Mouse (Mus musculus) forebrain, embryonic 15.5 days (tissue): ENCODE data around the gene Adcy6. TPM values are rescaled to one million over a fixed set of nuclear protein-coding genes. Genes with fewer than 3 reads are reported as not detected.
A peak's percentile ranks its signal among the peaks of the same experiment; 100 is the strongest.

Experiments
- ATAC-seq: fragments of 200-750 bp; cut with Nextera tagmentation; replicated peaks from 2 replicates; pipeline ENCODE4 v1.8.0; 2017; ENCODE audit warnings: mild to moderate bottlenecking, moderate TSS enrichment, moderate library complexity
- H3K27ac ChIP-seq: fragments of 300-500 bp; sonication (generic); replicated peaks from 2 replicates; pipeline ENCODE4 v1.5.1; 2015; ENCODE audit warnings: mild to moderate bottlenecking, inconsistent platforms
- H3K27me3 ChIP-seq: fragments of 300-500 bp; sonication (generic); 2 replicates; pipeline ENCODE4 v1.6.1; 2015; ENCODE audit warnings: inconsistent platforms
- H3K36me3 ChIP-seq: fragments of 300-500 bp; sonication (generic); 2 replicates; pipeline ENCODE4 v1.6.1; 2015; ENCODE audit warnings: mild to moderate bottlenecking, inconsistent platforms
- H3K4me1 ChIP-seq: fragments of 300-500 bp; sonication (generic); 2 replicates; pipeline ENCODE4 v1.6.1; 2015; ENCODE audit warnings: inconsistent platforms
- H3K4me2 ChIP-seq: fragments of 300-500 bp; sonication (generic); replicated peaks from 2 replicates; pipeline ENCODE4 v1.6.1; 2015; ENCODE audit warnings: mild to moderate bottlenecking, inconsistent platforms
- H3K4me3 ChIP-seq: fragments of 300-500 bp; sonication (generic); 2 replicates; pipeline ENCODE4 v1.5.1; 2015; ENCODE audit warnings: mild to moderate bottlenecking, inconsistent platforms
- H3K9ac ChIP-seq: fragments of 300-500 bp; sonication (generic); replicated peaks from 2 replicates; pipeline ENCODE4 v1.6.1; 2015; ENCODE audit warnings: mild to moderate bottlenecking, inconsistent platforms
- H3K9me3 ChIP-seq: fragments of 300-500 bp; sonication (generic); 2 replicates; pipeline ENCODE4 v1.6.1; 2016; ENCODE audit warnings: inconsistent platforms
- WGBS: fragments of 180-500 bp; shearing (Covaris S2); methylation state at CpG from one replicate; pipeline ENCODE4 v1.1.7; 2015; ENCODE audit warnings: mixed read lengths; 5-methylcytosine and 5-hydroxymethylcytosine counted together
- polyA plus RNA-seq: library from polyadenylated mRNA; unstranded; fragments of >200 nt; fragmentation: Nextera tagmentation; extraction: Ambion mirVana; gene quantifications from 2 replicates; pipeline ENCODE4 v1.2.1, GENCODE M21; 2015

Gene Adcy6
- polyA plus RNA-seq, result 12.5 and 13.8 TPM in 2 replicates

DNA sequence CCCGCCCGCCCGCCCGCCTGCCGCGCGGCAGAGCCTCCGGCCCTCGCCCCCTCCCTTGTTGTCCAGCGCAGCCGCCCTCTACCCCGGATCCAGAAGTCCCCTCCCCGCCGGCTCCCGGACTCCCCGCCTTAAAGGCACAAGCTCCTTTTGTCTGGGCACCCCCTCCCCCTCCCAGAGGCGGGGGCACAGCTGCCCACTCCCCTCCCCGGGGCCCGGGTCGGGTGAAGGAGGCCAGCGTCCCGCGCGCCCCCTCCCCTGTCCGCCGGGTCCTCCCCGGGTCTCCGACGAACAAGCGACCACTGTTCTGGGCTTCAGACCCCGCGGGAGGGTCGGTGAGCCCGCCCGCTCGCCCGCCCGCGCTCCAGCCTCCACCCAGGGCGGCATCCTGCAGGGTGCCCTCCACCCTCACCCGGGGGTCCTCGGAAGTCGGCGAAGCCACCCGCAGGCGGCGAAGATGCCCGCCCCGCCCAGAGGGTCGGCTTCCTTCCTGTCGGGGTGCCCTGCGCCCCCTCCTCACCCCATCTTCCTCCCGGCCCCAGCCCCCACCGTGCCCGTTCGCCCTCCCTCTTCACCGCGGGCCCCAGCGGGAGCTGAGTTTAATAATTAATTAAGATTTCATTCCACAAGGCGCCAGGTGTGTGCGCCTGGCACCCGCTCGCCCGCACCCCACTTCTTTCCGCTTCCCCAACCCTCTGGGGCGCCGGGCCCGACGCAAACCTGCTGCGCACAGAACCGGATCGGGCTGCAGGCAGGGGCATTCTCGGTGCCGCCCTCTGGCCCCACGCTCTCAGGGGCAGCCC is at the start of gene Adcy6:
Gene Adcy6 (minus strand): TSS at position 746 of the 800 bp plus-strand sequence.
- ATAC-seq, result peak; percentile 87
- Histone ChIP-seq H3K27ac (peak within 1 kb of the TSS; percentile 79), H3K36me3 (no peaks in the 10 kb centered on the region), H3K4me3 (peak within 1 kb of the TSS; percentile 83), H3K4me1 (peaks cover 29% of the 10 kb centered on the region), H3K9me3 (no peaks in the 10 kb centered on the region), H3K9ac (peak within 1 kb of the TSS; percentile 92), H3K27me3 (no peaks in the 10 kb centered on the region), H3K4me2 (peak within 1 kb of the TSS; percentile 90)
- under 1% methylated on average over 72 of the region's 75 CpGs for WGBS

DNA sequence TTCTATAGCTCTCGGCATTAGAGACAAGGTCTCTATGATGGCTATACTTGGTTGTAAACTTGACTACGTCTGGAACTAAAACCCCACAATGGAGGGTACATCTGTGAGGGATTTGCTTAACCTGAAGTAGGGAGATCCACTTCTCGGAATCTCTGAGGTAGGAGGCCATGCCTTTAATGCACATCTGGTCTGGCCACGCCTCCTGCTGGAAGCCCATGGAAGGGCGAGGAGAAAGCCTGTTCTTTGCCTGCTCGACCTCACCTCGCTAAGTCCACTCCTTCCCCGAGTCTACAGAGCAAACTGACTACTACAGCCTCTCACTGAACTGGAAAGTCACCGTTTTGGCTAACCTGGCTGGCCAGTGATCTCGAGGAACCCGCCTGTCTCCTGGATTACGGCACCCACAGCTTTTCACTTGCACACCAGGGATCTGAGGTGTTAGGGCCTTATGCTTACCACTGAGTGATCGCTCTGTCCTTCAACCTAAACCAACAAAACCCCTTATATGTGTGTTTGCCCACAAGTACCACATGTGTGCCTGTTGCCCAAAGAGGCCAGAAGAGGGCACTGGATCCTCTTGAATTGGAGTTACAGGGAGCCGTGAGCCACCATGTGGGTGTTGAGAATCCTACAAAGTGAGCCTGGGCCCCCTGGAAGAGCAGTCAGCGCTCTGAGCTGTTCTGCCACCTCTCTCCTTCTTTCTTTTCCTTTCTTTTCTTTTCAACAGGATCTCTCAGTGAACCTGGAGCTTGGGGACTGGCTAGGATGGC is 47.3 kb upstream of the Adcy6 start:
- Histone ChIP-seq H3K27me3 (no peaks in the 10 kb centered on the region), H3K36me3 (peaks cover 54% of the 10 kb centered on the region), H3K4me3 (no peak overlapping the region), H3K4me1 (peaks cover 14% of the 10 kb centered on the region), H3K9ac (no peak overlapping the region), H3K4me2 (no peak overlapping the region), H3K9me3 (no peaks in the 10 kb centered on the region), H3K27ac (no peak overlapping the region)
- no peak for ATAC-seq
- 81% methylated on average over 15 of the region's 15 CpGs for WGBS

DNA sequence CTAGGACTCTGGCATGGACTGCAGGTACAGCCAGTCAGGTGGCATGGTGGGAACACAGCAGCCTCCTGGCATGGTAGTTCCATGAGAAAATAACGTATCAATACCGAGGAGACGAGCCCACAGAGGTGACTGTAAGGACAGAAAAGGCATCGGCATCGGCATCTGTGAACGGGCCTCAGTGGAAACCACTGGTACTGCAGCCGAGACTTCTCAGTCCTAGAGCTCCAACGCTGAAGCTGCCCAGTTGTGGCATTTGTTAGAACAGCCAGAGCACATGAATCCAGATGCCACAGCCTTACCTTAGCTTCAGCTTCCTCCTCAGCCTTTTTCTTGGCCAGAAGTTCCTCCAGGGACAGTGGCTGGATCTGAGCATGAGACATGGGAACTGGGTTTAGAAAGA is 42.3 kb upstream of the Adcy6 start:
- H3K36me3 ChIP-seq, result peaks cover 89% of the 10 kb centered on the region
- WGBS, result 95% methylated on average over 8 of the region's 8 CpGs

DNA sequence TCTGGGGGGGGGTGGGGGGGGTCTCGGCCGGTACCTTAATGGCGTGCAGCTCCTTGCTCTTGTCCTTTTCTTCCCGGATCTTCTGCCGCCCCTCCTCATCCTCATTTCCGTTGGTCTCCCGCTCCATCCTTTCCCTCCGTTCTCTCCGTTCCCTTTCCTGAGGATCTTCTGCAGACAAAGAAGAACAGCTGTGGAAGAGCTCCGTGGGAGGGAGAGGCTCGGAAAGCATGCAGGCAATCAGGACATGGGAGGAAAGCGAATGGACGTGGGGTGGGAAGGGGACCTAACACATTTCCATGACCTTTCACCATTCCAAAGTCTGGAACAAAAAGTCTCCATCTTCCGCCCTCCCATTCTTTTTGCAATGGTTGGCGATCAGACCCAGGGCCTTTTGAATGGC is 41.6 kb upstream of the Adcy6 start:
- no peak for ATAC-seq

More for the DNA sequence above, 42.3 kb upstream of the Adcy6 start:
- Histone ChIP-seq H3K4me1 (no peaks in the 10 kb centered on the region), H3K9me3 (no peaks in the 10 kb centered on the region), H3K27ac (no peak overlapping the region), H3K27me3 (no peaks in the 10 kb centered on the region), H3K4me3 (no peak overlapping the region), H3K9ac (no peak overlapping the region), H3K4me2 (no peak overlapping the region)
- ATAC-seq, result no peak

DNA sequence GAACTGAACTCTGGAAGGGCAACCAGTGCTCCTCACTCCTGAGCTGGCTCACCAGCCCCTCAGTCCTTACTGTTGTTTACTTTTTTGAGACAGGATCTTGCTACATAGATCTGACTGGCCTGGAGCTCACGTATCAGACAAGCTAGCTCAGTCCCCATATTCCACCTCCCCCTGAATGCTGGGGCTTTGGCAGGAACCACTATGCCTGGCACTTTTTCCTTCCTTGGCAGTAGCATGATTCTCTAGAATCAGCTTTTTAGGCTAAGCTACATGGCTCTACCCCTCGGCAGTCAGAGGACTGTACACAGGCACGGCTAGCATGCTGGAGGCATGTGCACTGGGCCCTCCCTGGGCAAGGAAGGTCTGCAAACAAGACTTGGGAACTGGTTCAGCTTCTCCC is 38.2 kb upstream of the Adcy6 start:
- no peaks in the 10 kb centered on the region for H3K4me1 ChIP-seq
- no peak for ATAC-seq
- H3K36me3 ChIP-seq, result peaks cover 94% of the 10 kb centered on the region
- no peaks in the 10 kb centered on the region for H3K9me3 ChIP-seq
- H3K4me3 ChIP-seq, result no peak overlapping the region
- no peak overlapping the region for H3K27ac ChIP-seq
- WGBS, result 91% methylated on average over 3 of the region's 3 CpGs
- no peak overlapping the region for H3K4me2 ChIP-seq
- no peak overlapping the region for H3K9ac ChIP-seq
- no peaks in the 10 kb centered on the region for H3K27me3 ChIP-seq

More for the DNA sequence above, 41.6 kb upstream of the Adcy6 start:
- H3K27me3 ChIP-seq, result no peaks in the 10 kb centered on the region
- no peak overlapping the region for H3K4me3 ChIP-seq
- no peaks in the 10 kb centered on the region for H3K4me1 ChIP-seq
- H3K27ac ChIP-seq, result no peak overlapping the region
- no peak overlapping the region for H3K4me2 ChIP-seq
- H3K36me3 ChIP-seq, result peaks cover 88% of the 10 kb centered on the region
- 93% methylated on average over 15 of the region's 15 CpGs for WGBS
- no peak overlapping the region for H3K9ac ChIP-seq
- no peaks in the 10 kb centered on the region for H3K9me3 ChIP-seq

DNA sequence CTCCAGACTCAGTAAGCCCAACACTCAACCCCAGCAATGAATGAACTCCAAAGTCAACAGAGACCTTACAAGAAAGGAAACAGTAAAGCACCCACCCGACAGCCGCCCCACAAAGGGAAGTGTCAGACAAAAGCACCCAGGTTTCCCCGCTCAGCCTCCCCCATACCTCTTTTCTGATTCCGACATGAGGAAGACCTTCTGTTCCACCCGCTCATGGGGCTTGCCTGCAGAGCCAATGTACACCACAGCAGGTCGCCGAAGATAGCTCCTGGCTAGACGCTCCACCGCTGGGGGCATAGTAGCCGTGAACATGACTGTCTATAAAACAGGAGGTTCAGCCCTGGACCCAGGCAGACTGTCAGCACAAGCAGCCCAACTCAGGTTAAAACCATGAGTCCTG is 37.4 kb upstream of the Adcy6 start:
- Histone ChIP-seq H3K9ac (no peak overlapping the region), H3K36me3 (peaks cover 94% of the 10 kb centered on the region), H3K27ac (no peak overlapping the region), H3K27me3 (no peaks in the 10 kb centered on the region), H3K4me2 (no peak overlapping the region), H3K9me3 (no peaks in the 10 kb centered on the region), H3K4me1 (no peaks in the 10 kb centered on the region), H3K4me3 (no peak overlapping the region)
- 89% methylated on average over 10 of the region's 10 CpGs for WGBS
- ATAC-seq, result no peak

DNA sequence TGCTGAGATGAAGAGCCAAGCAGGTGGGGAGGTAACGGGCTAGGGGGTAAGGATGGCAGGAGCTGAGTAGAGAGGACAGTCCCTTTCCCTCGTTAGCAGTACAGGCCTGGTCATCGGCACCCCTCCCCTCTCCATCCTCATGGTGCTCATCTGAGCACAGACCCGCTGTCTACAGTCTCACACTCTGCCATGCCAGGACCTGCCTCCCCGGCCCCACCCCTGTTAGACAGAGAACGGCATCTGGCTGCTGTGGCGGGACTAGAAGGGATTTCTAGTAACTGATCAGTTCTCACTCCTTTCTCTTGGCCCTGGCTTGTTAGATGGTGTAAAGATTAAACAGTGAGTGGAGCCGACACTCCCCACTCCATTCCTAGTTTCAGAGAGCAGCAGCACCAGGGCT is 36.9 kb upstream of the Adcy6 start:
- H3K9me3 ChIP-seq, result no peaks in the 10 kb centered on the region
- no peak overlapping the region for H3K4me3 ChIP-seq
- H3K4me2 ChIP-seq, result no peak overlapping the region
- H3K27ac ChIP-seq, result 0 out of 2 replicates have a peak overlapping the region, but pooled peaks have one; percentile 31
- no peaks in the 10 kb centered on the region for H3K4me1 ChIP-seq
- no peak for ATAC-seq
- peaks cover 94% of the 10 kb centered on the region for H3K36me3 ChIP-seq
- H3K27me3 ChIP-seq, result no peaks in the 10 kb centered on the region
- WGBS, result 67% methylated on average over 7 of the region's 8 CpGs
- no peak overlapping the region for H3K9ac ChIP-seq

DNA sequence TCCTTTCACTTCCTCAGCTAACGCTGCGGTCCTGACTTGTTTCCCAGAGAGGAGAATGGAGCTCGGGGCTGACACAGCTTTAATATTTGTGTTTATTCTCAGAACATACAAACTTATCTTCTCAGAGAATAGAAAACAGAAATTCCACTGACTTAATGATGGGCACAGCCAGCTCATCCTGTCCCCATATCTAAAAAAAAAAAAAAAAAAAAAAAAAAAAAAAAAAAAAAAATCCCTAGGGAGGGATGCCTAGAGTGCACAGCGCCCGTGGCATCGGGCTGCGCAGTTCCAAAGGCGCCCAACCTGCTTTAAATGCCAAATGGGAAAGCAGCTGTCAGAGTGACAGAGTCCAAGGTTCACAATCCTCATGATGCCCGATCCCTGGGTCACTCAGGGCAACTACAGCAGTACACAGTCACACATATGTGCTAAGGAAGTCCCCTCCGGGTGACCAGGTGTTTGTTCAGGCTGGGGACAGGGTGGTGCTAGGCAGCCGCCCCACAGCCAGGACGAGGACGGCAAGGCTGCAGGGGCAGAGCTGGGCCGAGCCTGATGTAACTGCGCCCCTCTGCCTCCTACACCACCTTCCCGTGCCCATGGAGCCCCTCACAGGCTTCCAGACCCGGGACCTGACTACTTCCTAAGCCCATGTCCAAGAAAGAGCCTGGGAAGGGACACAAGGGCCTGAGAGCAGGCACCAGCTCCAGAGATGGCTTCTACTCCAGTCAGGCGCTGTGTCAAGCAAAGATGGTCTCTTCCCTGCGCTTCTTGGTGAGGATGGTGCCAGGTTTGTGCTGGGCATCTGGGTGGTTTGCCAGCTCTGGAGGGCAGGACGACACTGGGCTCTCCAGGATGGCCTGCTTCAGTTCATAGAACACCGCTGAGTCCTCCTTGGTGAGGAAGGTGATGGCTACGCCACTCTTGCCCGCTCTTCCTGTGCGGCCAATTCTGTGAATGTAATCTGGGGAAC is 35.5 kb upstream of the Adcy6 start:
- 94% methylated on average over 24 of the region's 24 CpGs for WGBS
- H3K27me3 ChIP-seq, result no peaks in the 10 kb centered on the region
- peaks cover 94% of the 10 kb centered on the region for H3K36me3 ChIP-seq
- H3K4me3 ChIP-seq, result no peak overlapping the region
- no peak overlapping the region for H3K4me2 ChIP-seq
- H3K4me1 ChIP-seq, result no peaks in the 10 kb centered on the region
- no peak overlapping the region for H3K27ac ChIP-seq
- 0 out of 2 replicates have a peak, but pooled peaks have one; percentile 27 for ATAC-seq
- no peak overlapping the region for H3K9ac ChIP-seq
- H3K9me3 ChIP-seq, result no peaks in the 10 kb centered on the region

DNA sequence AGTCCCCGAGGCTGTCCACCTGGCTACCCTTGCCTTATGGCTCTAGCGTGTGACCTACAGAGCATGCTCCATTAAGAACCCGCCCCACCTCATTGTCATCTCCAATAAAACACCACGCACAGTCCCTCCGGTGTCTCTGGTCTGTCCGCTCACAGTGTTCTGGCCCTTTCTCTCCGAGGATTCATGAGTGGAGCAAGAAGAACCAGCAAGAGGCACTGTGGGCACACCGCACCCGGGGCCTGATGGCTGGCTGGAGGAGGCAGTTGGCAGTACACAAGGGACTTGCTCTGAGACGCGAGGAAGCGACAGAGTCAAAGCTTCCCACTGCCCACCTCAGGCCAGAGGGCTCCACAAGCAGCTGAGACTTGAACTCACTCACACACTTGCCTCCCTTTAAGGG is 34.5 kb upstream of the Adcy6 start:
- WGBS, result 87% methylated on average over 12 of the region's 12 CpGs
- Histone ChIP-seq H3K9ac (no peak overlapping the region), H3K27me3 (no peaks in the 10 kb centered on the region)

DNA sequence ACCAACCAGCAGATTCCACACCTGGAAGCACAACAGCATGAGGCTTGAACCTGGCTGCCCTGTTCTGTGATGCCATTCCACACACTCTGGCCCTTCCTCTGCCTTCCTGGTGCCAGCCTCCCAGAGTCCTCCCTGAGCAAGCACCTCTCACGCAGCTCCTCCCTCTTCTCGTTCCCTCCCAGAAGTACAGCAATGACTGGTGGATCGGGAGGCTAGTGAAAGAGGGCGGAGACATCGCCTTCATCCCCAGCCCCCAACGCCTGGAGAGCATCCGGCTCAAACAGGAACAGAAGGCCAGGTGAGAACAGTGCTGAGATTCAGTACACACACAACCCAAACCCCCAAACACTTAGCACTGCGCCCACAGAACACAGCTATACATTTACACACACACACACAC is 30.3 kb upstream of the Adcy6 start:
- H3K27me3 ChIP-seq, result no peaks in the 10 kb centered on the region
- 34% methylated on average over 8 of the region's 8 CpGs for WGBS
- no peak overlapping the region for H3K4me2 ChIP-seq
- H3K27ac ChIP-seq, result no peak overlapping the region
- H3K4me3 ChIP-seq, result no peak overlapping the region
- no peak overlapping the region for H3K9ac ChIP-seq
- H3K36me3 ChIP-seq, result peaks cover 60% of the 10 kb centered on the region
- H3K4me1 ChIP-seq, result peaks cover 25% of the 10 kb centered on the region
- no peak for ATAC-seq
- H3K9me3 ChIP-seq, result no peaks in the 10 kb centered on the region

More for the DNA sequence above, 34.5 kb upstream of the Adcy6 start:
- Histone ChIP-seq H3K4me3 (no peak overlapping the region), H3K36me3 (peaks cover 94% of the 10 kb centered on the region), H3K9me3 (no peaks in the 10 kb centered on the region), H3K27ac (no peak overlapping the region), H3K4me1 (no peaks in the 10 kb centered on the region), H3K4me2 (no peak overlapping the region)
- no peak for ATAC-seq

DNA sequence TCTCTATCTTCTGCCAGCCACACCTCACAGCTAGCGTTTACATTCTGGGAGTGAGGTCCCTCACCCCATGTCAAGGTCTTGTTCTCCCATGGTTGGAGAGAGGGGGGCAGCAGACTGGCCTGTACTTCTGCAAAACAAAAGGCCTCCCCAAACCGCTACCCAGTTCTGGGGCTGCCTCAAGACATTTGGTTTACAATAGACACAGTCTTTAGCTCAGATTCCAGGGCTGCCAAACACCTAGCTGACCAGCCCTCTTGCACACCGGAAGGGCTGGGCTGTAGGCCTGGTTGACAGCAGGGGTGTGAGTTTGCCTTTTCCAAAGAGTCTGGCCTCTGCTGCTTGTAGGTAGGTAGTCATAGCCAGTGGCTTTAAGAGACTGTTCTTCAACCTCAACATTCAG is 27.3 kb upstream of the Adcy6 start:
- no peak for ATAC-seq
- Histone ChIP-seq H3K9me3 (no peaks in the 10 kb centered on the region), H3K36me3 (peaks cover 33% of the 10 kb centered on the region), H3K4me2 (peak overlapping the region; percentile 86), H3K27ac (no peak overlapping the region), H3K9ac (peak overlapping the region; percentile 91; the same call in 1 of the 2 replicates), H3K27me3 (no peaks in the 10 kb centered on the region), H3K4me3 (peak overlapping the region; percentile 76), H3K4me1 (peaks cover 43% of the 10 kb centered on the region)
- WGBS, result 36% methylated on average over 3 of the region's 3 CpGs
